ENCODE assay signal across 8 mouse cellular contexts in genomic region chrX:48342731-48343130, GRCm38 (mm10). TPM values are rescaled to one million over a fixed set of nuclear protein-coding genes. Genes with fewer than 3 reads are reported as not detected.
A peak's percentile ranks its signal among the peaks of the same experiment; 100 is the strongest.
DNase-seq lines count a peak whose midpoint lies in the region; ATAC-seq lines count a peak whose summit lies in the region.

No protein-coding gene starts in this region.

- peak overlapping the region; percentile 54 for H3K4me2 ChIP-seq in intestine, embryonic 14.5 days (ENCODE audit: low read length)

- peak; percentile 34 to 58 for DNase-seq in adrenal gland, adult (ENCODE audit: inconsistent age in 2 of 2, low spot score in 1 of 2)
- no peak for DNase-seq in adrenal gland, adult 2 months
- peak; percentile 2 for DNase-seq in urinary bladder, postnatal 14 days (ENCODE audit: low spot score)
- no peak for DNase-seq in urinary bladder, postnatal 10 days (ENCODE audit: low spot score)
- peak; percentile 52 for DNase-seq in intestine, embryonic 14.5 days (ENCODE audit: low spot score)
- DNase-seq in lung, postnatal 10 days, result peak; percentile 11
- peak; percentile 20 for DNase-seq in thymus, postnatal 4 days
- DNase-seq in left cerebral cortex, adult 8-10 months (ENCODE audit: low spot score in 2 of 2), result no peak

- H3K4me1 ChIP-seq in intestine, embryonic 14.5 days (replicated peaks; ENCODE audit: control insufficient read depth, insufficient read depth, low read length), result no peaks in the 10 kb centered on the region

- 11% methylated on average over 15 of the region's 16 CpGs for WGBS in intestine, embryonic 14.5 days

- no peaks in the 10 kb centered on the region for H3K36me3 ChIP-seq in intestine, embryonic 14.5 days (ENCODE audit: control insufficient read depth, insufficient read depth, low read length)

- no peak overlapping the region for H3K27ac ChIP-seq in intestine, embryonic 14.5 days (ENCODE audit: low read depth)

- no peaks in the 10 kb centered on the region for H3K27me3 ChIP-seq in intestine, embryonic 14.5 days (replicated peaks; ENCODE audit: control insufficient read depth, insufficient read depth, low read length)

- peak overlapping the region; percentile 49 for H3K4me3 ChIP-seq in intestine, embryonic 14.5 days (ENCODE audit: low read depth, low read length)

- no peak; the same call in 1 of the 2 replicates for ATAC-seq in intestine, embryonic 14.5 days (replicated peaks; ENCODE audit: low FRiP score, low TSS enrichment, low read depth)

- no peaks in the 10 kb centered on the region for H3K9me3 ChIP-seq in intestine, embryonic 14.5 days (ENCODE audit: control insufficient read depth, low read length)

- H3K9ac ChIP-seq in intestine, embryonic 14.5 days (ENCODE audit: low read length), result peak overlapping the region; percentile 58; the same call in 1 of the 2 replicates

RNA-seq across cellular contexts. Expression of gene Bcorl1, which starts 1.6 kb away (rescaled TPM):
- 10 to 100 TPM in 1 of 2 experiments, 1 to 10 TPM in 1; 9.4 to 11.5 TPM for total RNA-seq in adrenal gland, adult 2 months (2021)
- polyA plus RNA-seq in adrenal gland, adult 2 months (2012; rRNA removed), result 3.6 and 5.2 TPM in 2 replicates
- 7.6 and 7.7 TPM in 2 replicates for polyA plus RNA-seq in intestine, embryonic 14.5 days (2014; fragmentation: Nextera tagmentation; extraction: Ambion mirVana)
- 10 to 100 TPM; 19.9 to 24.8 (median 22.8) TPM for total RNA-seq in left cerebral cortex, adult 8-10 months (2022)

Comparison
In these comparisons a context has a peak if more than half of its experiments do, and no peak if none do; other contexts are left out.
1. DNase-seq: peak in adrenal gland, adult (2 of 2), urinary bladder, postnatal 14 days (single experiment), intestine, embryonic 14.5 days (single experiment), lung, postnatal 10 days (single experiment) and thymus, postnatal 4 days (single experiment); none in adrenal gland, adult 2 months (single experiment), urinary bladder, postnatal 10 days (single experiment) and left cerebral cortex, adult 8-10 months (0 of 2).